Mouse (Mus musculus) midbrain, embryonic 12.5 days (tissue): ENCODE data around the gene Arhgap15. TPM values are rescaled to one million over a fixed set of nuclear protein-coding genes. Genes with fewer than 3 reads are reported as not detected.

Source experiments
- ATAC-seq: fragments of 200-750 bp; cut with Nextera tagmentation; 2 replicates; pipeline ENCODE4 v1.8.0; 2017; ENCODE audit warnings: low read depth, moderate TSS enrichment, moderate library complexity; ENCODE audit not compliant: low FRiP score
- H3K27ac ChIP-seq: fragments of 300-500 bp; sonication (generic); replicated peaks from 2 replicates; pipeline ENCODE4 v1.5.1; 2016; ENCODE audit warnings: mild to moderate bottlenecking
- H3K27me3 ChIP-seq: fragments of 300-500 bp; sonication (generic); 2 replicates; pipeline ENCODE4 v1.6.1; 2016; ENCODE audit warnings: mild to moderate bottlenecking
- H3K36me3 ChIP-seq: fragments of 300-500 bp; sonication (generic); 2 replicates; pipeline ENCODE4 v1.6.1; 2016
- H3K4me1 ChIP-seq: fragments of 300-500 bp; sonication (generic); 2 replicates; pipeline ENCODE4 v1.6.1; 2016
- H3K4me2 ChIP-seq: fragments of 300-500 bp; sonication (generic); replicated peaks from 2 replicates; pipeline ENCODE4 v1.6.1; 2016; ENCODE audit warnings: mild to moderate bottlenecking, moderate library complexity
- H3K4me3 ChIP-seq: fragments of 300-500 bp; sonication (generic); 2 replicates; pipeline ENCODE4 v1.5.1; 2016; ENCODE audit warnings: mild to moderate bottlenecking
- H3K9ac ChIP-seq: fragments of 300-500 bp; sonication (generic); replicated peaks from 2 replicates; pipeline ENCODE4 v1.6.1; 2016; ENCODE audit warnings: mild to moderate bottlenecking, moderate library complexity
- H3K9me3 ChIP-seq: fragments of 300-500 bp; sonication (generic); 2 replicates; pipeline ENCODE4 v1.6.1; 2016; ENCODE audit warnings: mild to moderate bottlenecking
- WGBS: fragments of 180-500 bp; shearing (Covaris S2); methylation state at CpG from one replicate; pipeline ENCODE4 v1.1.7; 2016; 5-methylcytosine and 5-hydroxymethylcytosine counted together
- polyA plus RNA-seq: library from polyadenylated mRNA; unstranded; fragments of >200 nt; fragmentation: Nextera tagmentation; extraction: Ambion mirVana; gene quantifications from 2 replicates; pipeline ENCODE4 v1.2.1, GENCODE M21; 2016

The Arhgap15 gene
- polyA plus RNA-seq, 1 experiment from 2014 or later, result 0.32 TPM

GRCm38 (mm10) chr2:44013388-44013787 lies 264.8 kb downstream of the Arhgap15 start:
- no peaks in the 10 kb centered on the region for H3K27me3 ChIP-seq
- no peak overlapping the region for H3K9ac ChIP-seq
- WGBS, result 89% methylated on average over 5 of the region's 5 CpGs
- H3K36me3 ChIP-seq, result no peaks in the 10 kb centered on the region
- H3K4me2 ChIP-seq, result no peak overlapping the region
- no peaks in the 10 kb centered on the region; the same call in 1 of the 2 replicates for H3K4me1 ChIP-seq
- no peak for ATAC-seq
- no peak overlapping the region for H3K4me3 ChIP-seq
- no peaks in the 10 kb centered on the region for H3K9me3 ChIP-seq
- no peak overlapping the region for H3K27ac ChIP-seq

- Histone ChIP-seq H3K27ac (no peak overlapping the region), H3K4me2 (no peak overlapping the region), H3K9me3 (no peaks in the 10 kb centered on the region), H3K36me3 (no peaks in the 10 kb centered on the region), H3K4me3 (no peak overlapping the region), H3K27me3 (no peaks in the 10 kb centered on the region), H3K9ac (no peak overlapping the region), H3K4me1 (no peaks in the 10 kb centered on the region; the same call in 1 of the 2 replicates)
- ATAC-seq, result no peak
- WGBS, result 77% methylated on average over 3 of the region's 3 CpGs
Observed at GRCm38 (mm10) chr2:44016720-44017119, 268.1 kb downstream of the Arhgap15 start.

GRCm38 (mm10) chr2:44017405-44018026 lies 268.9 kb downstream of the Arhgap15 start:
- Histone ChIP-seq H3K4me2 (no peak overlapping the region), H3K4me3 (no peak overlapping the region), H3K36me3 (no peaks in the 10 kb centered on the region), H3K27ac (no peak overlapping the region), H3K4me1 (no peaks in the 10 kb centered on the region; the same call in 1 of the 2 replicates), H3K9ac (no peak overlapping the region), H3K27me3 (no peaks in the 10 kb centered on the region), H3K9me3 (no peaks in the 10 kb centered on the region)
- 76% methylated on average over 14 of the region's 14 CpGs for WGBS
- ATAC-seq, result peak; percentile 91

DNA sequence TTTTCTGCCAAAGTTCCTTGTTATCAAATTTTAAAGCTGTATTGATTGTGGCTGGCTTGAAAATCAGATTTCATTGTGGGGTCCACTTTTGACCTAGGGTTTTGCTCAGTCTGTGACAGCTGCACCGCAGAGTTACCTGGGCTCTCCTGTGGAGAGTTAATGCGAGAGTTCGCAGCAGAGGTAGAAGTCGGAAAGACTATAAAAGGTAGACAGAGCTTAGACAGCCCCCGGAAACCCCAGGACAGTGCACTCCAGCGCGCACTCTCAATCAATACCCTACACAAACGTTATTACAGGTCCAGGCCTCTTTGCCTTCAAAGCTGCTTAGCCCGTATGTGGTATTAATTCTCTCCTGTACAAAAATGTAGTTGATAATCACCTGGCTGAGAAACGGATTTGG lies 269.4 kb downstream of the Arhgap15 start:
- H3K9ac ChIP-seq, result no peak overlapping the region
- no peak overlapping the region for H3K27ac ChIP-seq
- H3K9me3 ChIP-seq, result no peaks in the 10 kb centered on the region
- H3K27me3 ChIP-seq, result no peaks in the 10 kb centered on the region
- ATAC-seq, result peak; percentile 31; the same call in 1 of the 2 replicates
- no peak overlapping the region for H3K4me2 ChIP-seq
- H3K4me1 ChIP-seq, result no peaks in the 10 kb centered on the region; the same call in 1 of the 2 replicates
- whole genome bisulfite sequencing, result 78% methylated on average over 10 of the region's 10 CpGs
- no peaks in the 10 kb centered on the region for H3K36me3 ChIP-seq
- H3K4me3 ChIP-seq, result no peak overlapping the region

GRCm38 (mm10) chr2:44024704-44025103 lies 276.1 kb downstream of the Arhgap15 start:
- no peaks in the 10 kb centered on the region for H3K9me3 ChIP-seq
- no peak overlapping the region for H3K4me2 ChIP-seq
- no peak for ATAC-seq
- 89% methylated on average over 1 of the region's 1 CpGs for WGBS
- no peaks in the 10 kb centered on the region for H3K36me3 ChIP-seq
- H3K4me3 ChIP-seq, result no peak overlapping the region
- H3K4me1 ChIP-seq, result no peaks in the 10 kb centered on the region
- no peak overlapping the region for H3K27ac ChIP-seq
- H3K9ac ChIP-seq, result no peak overlapping the region
- no peaks in the 10 kb centered on the region for H3K27me3 ChIP-seq

DNA sequence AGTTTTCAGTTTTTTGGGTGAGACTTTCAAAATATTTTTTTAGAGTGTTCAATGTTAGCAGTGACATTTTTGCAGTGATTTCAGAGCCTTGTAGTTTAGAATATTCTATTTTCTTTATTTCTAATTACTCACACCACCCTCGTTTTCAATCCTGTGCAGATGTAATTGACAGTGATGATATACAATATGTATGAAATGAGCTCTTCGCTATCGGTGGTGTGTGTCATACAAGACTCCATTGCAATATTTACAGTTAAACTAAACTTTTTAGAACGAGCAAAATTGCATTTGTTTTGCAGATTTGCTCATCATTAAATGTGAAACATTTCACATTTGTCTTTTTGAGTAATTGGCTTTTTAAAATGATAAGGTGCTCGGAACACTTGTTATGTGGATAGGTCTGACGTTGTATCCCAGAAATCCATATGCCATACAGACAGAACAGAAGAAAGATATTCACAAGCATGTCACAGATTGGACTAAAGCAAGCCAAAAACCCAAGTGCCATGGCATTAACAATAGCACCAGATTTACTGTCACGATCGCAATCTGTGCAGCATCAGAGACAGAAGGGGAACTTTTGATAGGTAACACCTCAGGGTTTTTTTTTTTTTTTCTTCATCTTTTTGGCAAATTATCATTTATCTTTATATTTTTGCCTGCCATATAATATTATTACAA lies 280.6 kb downstream of the Arhgap15 start:
- Histone ChIP-seq H3K9ac (no peak overlapping the region), H3K27me3 (no peaks in the 10 kb centered on the region), H3K27ac (no peak overlapping the region), H3K36me3 (no peaks in the 10 kb centered on the region), H3K4me3 (no peak overlapping the region), H3K4me1 (no peaks in the 10 kb centered on the region), H3K9me3 (no peaks in the 10 kb centered on the region), H3K4me2 (no peak overlapping the region)
- ATAC-seq, result no peak
- 92% methylated on average over 8 of the region's 8 CpGs for WGBS

DNA sequence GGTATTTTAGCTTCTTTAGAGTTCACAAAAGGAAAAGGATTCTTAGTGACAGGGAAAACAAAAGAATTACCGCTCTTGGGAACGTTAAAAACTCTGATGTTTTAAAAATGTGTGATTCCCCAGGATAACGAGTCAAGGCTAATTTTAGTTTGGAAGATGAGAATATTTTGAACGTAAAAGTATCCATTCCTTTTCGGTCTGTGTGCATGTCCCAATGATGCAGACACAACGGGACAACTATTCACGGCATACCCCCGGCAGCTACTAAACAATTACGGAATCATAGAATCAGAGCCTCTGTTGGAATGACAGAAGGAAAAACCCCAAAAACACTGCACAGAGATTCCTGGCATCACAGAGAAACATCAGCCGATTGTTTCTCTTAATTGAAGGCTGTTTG lies 281.2 kb downstream of the Arhgap15 start:
- H3K4me2 ChIP-seq, result no peak overlapping the region
- H3K9ac ChIP-seq, result no peak overlapping the region
- H3K36me3 ChIP-seq, result no peaks in the 10 kb centered on the region
- no peak overlapping the region for H3K4me3 ChIP-seq
- 93% methylated on average over 10 of the region's 10 CpGs for WGBS
- no peaks in the 10 kb centered on the region for H3K27me3 ChIP-seq
- ATAC-seq, result no peak
- no peak overlapping the region for H3K27ac ChIP-seq
- no peaks in the 10 kb centered on the region for H3K9me3 ChIP-seq
- H3K4me1 ChIP-seq, result no peaks in the 10 kb centered on the region

- H3K36me3 ChIP-seq, result no peaks in the 10 kb centered on the region
- H3K4me1 ChIP-seq, result no peaks in the 10 kb centered on the region
- no peak overlapping the region for H3K4me3 ChIP-seq
- no peaks in the 10 kb centered on the region for H3K9me3 ChIP-seq
- H3K27me3 ChIP-seq, result no peaks in the 10 kb centered on the region
- no peak overlapping the region for H3K27ac ChIP-seq
- H3K4me2 ChIP-seq, result no peak overlapping the region
- no peak for ATAC-seq
- WGBS, result 85% methylated on average over 3 of the region's 3 CpGs
- H3K9ac ChIP-seq, result no peak overlapping the region
Observed at GRCm38 (mm10) chr2:44039522-44040203, 291.0 kb downstream of the Arhgap15 start.

DNA sequence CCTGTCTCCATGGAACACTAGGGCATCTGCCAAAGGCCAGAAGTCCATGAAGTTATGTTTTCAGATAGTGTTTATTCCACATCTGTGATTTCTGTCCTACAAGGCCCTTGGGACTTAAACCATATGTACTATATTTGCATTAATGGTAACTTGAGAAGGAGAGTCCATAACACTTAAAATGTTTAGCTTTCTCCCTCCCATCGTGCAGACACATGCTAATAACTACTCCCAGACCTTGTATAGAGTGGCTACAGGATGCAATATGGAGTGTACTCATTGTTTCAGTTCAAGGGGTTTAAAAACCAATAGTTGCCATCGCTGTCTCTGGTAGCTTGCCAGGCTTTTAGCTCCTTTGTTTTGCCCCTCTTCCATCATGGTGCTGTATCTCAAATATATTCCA lies 295.5 kb downstream of the Arhgap15 start:
- Histone ChIP-seq H3K9ac (no peak overlapping the region), H3K9me3 (no peaks in the 10 kb centered on the region), H3K27me3 (no peaks in the 10 kb centered on the region), H3K4me3 (no peak overlapping the region), H3K36me3 (no peaks in the 10 kb centered on the region), H3K27ac (no peak overlapping the region), H3K4me2 (no peak overlapping the region), H3K4me1 (no peaks in the 10 kb centered on the region)
- 82% methylated on average over 2 of the region's 2 CpGs for WGBS
- ATAC-seq, result no peak

- WGBS, result 94% methylated on average over 1 of the region's 1 CpGs
- Histone ChIP-seq H3K4me3 (no peak overlapping the region), H3K4me1 (no peaks in the 10 kb centered on the region), H3K27me3 (no peaks in the 10 kb centered on the region), H3K27ac (no peak overlapping the region), H3K4me2 (no peak overlapping the region), H3K9ac (no peak overlapping the region), H3K36me3 (no peaks in the 10 kb centered on the region), H3K9me3 (no peaks in the 10 kb centered on the region)
- no peak for ATAC-seq
Observed at GRCm38 (mm10) chr2:44044634-44045033, 296.0 kb downstream of the Arhgap15 start.

GRCm38 (mm10) chr2:44045231-44045630 lies 296.6 kb downstream of the Arhgap15 start:
- no peak overlapping the region for H3K4me3 ChIP-seq
- no peak overlapping the region for H3K27ac ChIP-seq
- no peak for ATAC-seq
- H3K9me3 ChIP-seq, result no peaks in the 10 kb centered on the region
- H3K27me3 ChIP-seq, result no peaks in the 10 kb centered on the region
- no peaks in the 10 kb centered on the region for H3K4me1 ChIP-seq
- H3K36me3 ChIP-seq, result no peaks in the 10 kb centered on the region
- no peak overlapping the region for H3K9ac ChIP-seq
- WGBS, result 100% methylated on average over 1 of the region's 1 CpGs
- no peak overlapping the region for H3K4me2 ChIP-seq

DNA sequence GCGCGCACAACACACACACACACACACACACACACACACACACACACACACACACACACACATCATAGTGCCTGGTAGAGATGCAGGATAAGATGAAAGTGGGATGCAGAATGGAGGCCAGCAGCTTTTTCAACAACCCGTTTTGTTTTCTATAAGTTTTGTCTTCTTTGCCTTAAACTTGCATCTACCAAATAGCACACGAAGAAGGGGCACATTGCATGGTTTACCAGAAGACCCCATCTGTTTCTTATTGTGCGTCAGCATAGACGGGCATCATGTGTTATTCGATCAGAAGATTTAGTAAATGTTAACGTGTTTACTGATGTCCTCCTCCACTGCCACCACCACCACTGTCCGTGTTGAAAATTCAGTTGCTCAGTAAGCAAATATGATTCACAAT lies 311.7 kb downstream of the Arhgap15 start:
- ATAC-seq, result no peak
- H3K4me1 ChIP-seq, result no peaks in the 10 kb centered on the region
- no peak overlapping the region for H3K27ac ChIP-seq
- no peak overlapping the region for H3K4me3 ChIP-seq
- no peaks in the 10 kb centered on the region for H3K9me3 ChIP-seq
- WGBS, result 77% methylated on average over 9 of the region's 9 CpGs
- H3K9ac ChIP-seq, result no peak overlapping the region
- H3K4me2 ChIP-seq, result no peak overlapping the region
- no peaks in the 10 kb centered on the region for H3K36me3 ChIP-seq
- no peaks in the 10 kb centered on the region for H3K27me3 ChIP-seq
